Mouse (Mus musculus): Measurements from ENCODE around the gene Pacrg. TPM values are rescaled to one million over a fixed set of nuclear protein-coding genes. Genes with fewer than 3 reads are reported as not detected.

Gene Pacrg
- total and polyA plus RNA-seq, 3 experiments = 0.11 TPM; not detected in 2

GRCm38 (mm10) chr17:10383406-10383805 is 456.7 kb downstream of the Pacrg start:
- DNase-seq (ENCODE audit: low spot score) (no peak), ATAC-seq (ENCODE audit: extremely low read depth, insufficient number of reproducible peaks, low FRiP score, poor library complexity, severe bottlenecking) (no peak)
- Histone ChIP-seq H3K9me3 (replicated peaks) (no peaks in the 10 kb centered on the region), H3K36me3 (replicated peaks) (no peaks in the 10 kb centered on the region), H3K27me3 (ENCODE audit: insufficient read depth, low read length) (peaks cover 4% of the 10 kb centered on the region), H3K4me3 (ENCODE audit: low read depth, low read length) (no peak overlapping the region), H3K4me1 (ENCODE audit: insufficient read depth, low read depth, low read length) (no peaks in the 10 kb centered on the region)
- TF ChIP-seq CTCF (IDR thresholded peaks at IDR 0.05; ENCODE audit: low read depth, low read length) (no peak), GATA2 (IDR thresholded peaks at IDR 0.05; ENCODE audit: borderline replicate concordance, low read depth, low read length) (no peak), POLR2AphosphoS5 (IDR thresholded peaks at IDR 0.05; ENCODE audit: insufficient replicate concordance, low read depth, low read length) (no peak), GATA1 (IDR thresholded peaks at IDR 0.05; ENCODE audit: borderline replicate concordance, low read length) (no peak), TAL1 (conservative IDR thresholded peaks at IDR 0.05; ENCODE audit: low read depth, low read length) (no peak)

- no peak for DNase-seq (ENCODE audit: low spot score)
These were observed 461.5 kb downstream of the Pacrg start for GRCm38 (mm10) chr17:10378467-10379175.

DNA sequence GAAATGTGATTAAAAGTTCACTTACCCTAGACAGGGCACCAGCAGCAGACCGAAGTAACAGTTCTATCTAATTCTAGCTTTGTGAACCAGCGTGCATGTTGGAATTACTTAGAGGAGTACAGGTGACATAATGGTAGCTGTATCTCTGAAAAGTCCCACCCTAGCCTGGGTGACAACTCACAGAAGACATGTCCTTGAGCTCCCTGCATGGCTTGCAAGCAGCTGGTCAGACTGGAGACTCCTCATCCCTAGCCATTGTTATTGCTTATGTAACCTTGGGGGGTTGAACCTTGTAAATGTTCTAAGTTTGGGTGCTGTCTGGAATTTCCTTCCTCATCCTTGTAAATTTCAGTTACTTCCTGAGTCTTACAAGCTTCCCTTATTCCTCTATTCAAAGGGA is 462.5 kb downstream of the Pacrg start:
- Histone ChIP-seq H3K4me1 (ENCODE audit: insufficient read depth, low read depth, low read length) (no peaks in the 10 kb centered on the region), H3K36me3 (replicated peaks) (no peaks in the 10 kb centered on the region), H3K27me3 (ENCODE audit: insufficient read depth, low read length) (peaks cover 10% of the 10 kb centered on the region), H3K4me3 (ENCODE audit: low read depth, low read length) (no peak overlapping the region), H3K9me3 (replicated peaks) (no peaks in the 10 kb centered on the region)
- ATAC-seq (ENCODE audit: extremely low read depth, insufficient number of reproducible peaks, low FRiP score, poor library complexity, severe bottlenecking) (no peak), DNase-seq (ENCODE audit: low spot score) (no peak)
- TF ChIP-seq POLR2AphosphoS5 (IDR thresholded peaks at IDR 0.05; ENCODE audit: insufficient replicate concordance, low read depth, low read length) = no peak
- no peak for TF ChIP-seq GATA2 (IDR thresholded peaks at IDR 0.05; ENCODE audit: borderline replicate concordance, low read depth, low read length)
- TF ChIP-seq GATA1 (IDR thresholded peaks at IDR 0.05; ENCODE audit: borderline replicate concordance, low read length) = no peak
- TF ChIP-seq CTCF (IDR thresholded peaks at IDR 0.05; ENCODE audit: low read depth, low read length) = no peak
- TF ChIP-seq TAL1 (conservative IDR thresholded peaks at IDR 0.05; ENCODE audit: low read depth, low read length) = no peak

More at GRCm38 (mm10) chr17:10378467-10379175, 461.5 kb downstream of the Pacrg start:
- no peak for ATAC-seq (ENCODE audit: extremely low read depth, insufficient number of reproducible peaks, low FRiP score, poor library complexity, severe bottlenecking)
- Histone ChIP-seq H3K4me1 (ENCODE audit: insufficient read depth, low read depth, low read length) (no peaks in the 10 kb centered on the region), H3K36me3 (replicated peaks) (no peaks in the 10 kb centered on the region), H3K9me3 (replicated peaks) (no peaks in the 10 kb centered on the region), H3K4me3 (ENCODE audit: low read depth, low read length) (no peak overlapping the region), H3K27me3 (ENCODE audit: insufficient read depth, low read length) (peaks cover 10% of the 10 kb centered on the region)
- TF ChIP-seq POLR2AphosphoS5 (IDR thresholded peaks at IDR 0.05; ENCODE audit: insufficient replicate concordance, low read depth, low read length) (no peak), TAL1 (conservative IDR thresholded peaks at IDR 0.05; ENCODE audit: low read depth, low read length) (no peak), GATA2 (IDR thresholded peaks at IDR 0.05; ENCODE audit: borderline replicate concordance, low read depth, low read length) (no peak), GATA1 (IDR thresholded peaks at IDR 0.05; ENCODE audit: borderline replicate concordance, low read length) (no peak), CTCF (IDR thresholded peaks at IDR 0.05; ENCODE audit: low read depth, low read length) (no peak)

- no peak overlapping the region for H3K4me3 ChIP-seq (ENCODE audit: low read depth, low read length)
- H3K36me3 ChIP-seq (replicated peaks) = no peaks in the 10 kb centered on the region
- ATAC-seq (ENCODE audit: extremely low read depth, insufficient number of reproducible peaks, low FRiP score, poor library complexity, severe bottlenecking) = no peak
- no peak for TF ChIP-seq GATA2 (IDR thresholded peaks at IDR 0.05; ENCODE audit: borderline replicate concordance, low read depth, low read length)
- no peak for TF ChIP-seq POLR2AphosphoS5 (IDR thresholded peaks at IDR 0.05; ENCODE audit: insufficient replicate concordance, low read depth, low read length)
- no peak for TF ChIP-seq TAL1 (conservative IDR thresholded peaks at IDR 0.05; ENCODE audit: low read depth, low read length)
- no peak for TF ChIP-seq GATA1 (IDR thresholded peaks at IDR 0.05; ENCODE audit: borderline replicate concordance, low read length)
- no peak for TF ChIP-seq CTCF (IDR thresholded peaks at IDR 0.05; ENCODE audit: low read depth, low read length)
- no peaks in the 10 kb centered on the region for H3K9me3 ChIP-seq (replicated peaks)
- H3K4me1 ChIP-seq (ENCODE audit: insufficient read depth, low read depth, low read length) = no peaks in the 10 kb centered on the region
- peaks cover 9% of the 10 kb centered on the region for H3K27me3 ChIP-seq (ENCODE audit: insufficient read depth, low read length)
- DNase-seq (ENCODE audit: low spot score) = no peak
These were observed 465.8 kb downstream of the Pacrg start for GRCm38 (mm10) chr17:10374316-10374715.

DNA sequence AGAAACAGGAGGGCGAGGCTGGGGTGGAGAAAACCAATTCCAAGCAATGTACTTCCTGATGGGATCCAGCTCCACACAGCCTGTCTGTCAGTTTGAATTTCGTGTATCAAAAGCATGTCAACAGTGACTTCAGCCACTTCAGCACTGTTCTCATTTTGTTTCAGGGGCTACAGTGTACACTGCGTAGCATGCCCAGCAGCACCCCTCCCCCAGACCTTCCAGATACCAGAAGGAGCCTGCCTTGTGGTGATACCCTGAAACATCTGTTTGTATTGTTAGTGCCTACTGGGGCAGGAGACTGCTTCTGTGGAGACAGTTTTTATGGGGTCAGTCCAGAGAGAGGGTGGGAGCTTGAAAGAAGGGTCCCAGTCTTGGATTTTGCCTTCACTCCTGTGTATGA is 466.4 kb downstream of the Pacrg start:
- no peak for TF ChIP-seq POLR2AphosphoS5 (IDR thresholded peaks at IDR 0.05; ENCODE audit: insufficient replicate concordance, low read depth, low read length)
- Histone ChIP-seq H3K27me3 (ENCODE audit: insufficient read depth, low read length) (peaks cover 6% of the 10 kb centered on the region; the same call in 1 of the 2 replicates), H3K4me3 (ENCODE audit: low read depth, low read length) (no peak overlapping the region), H3K9me3 (replicated peaks) (no peaks in the 10 kb centered on the region), H3K36me3 (replicated peaks) (no peaks in the 10 kb centered on the region), H3K4me1 (ENCODE audit: insufficient read depth, low read depth, low read length) (no peaks in the 10 kb centered on the region)
- ATAC-seq (ENCODE audit: extremely low read depth, insufficient number of reproducible peaks, low FRiP score, poor library complexity, severe bottlenecking) (no peak), DNase-seq (ENCODE audit: low spot score) (no peak)

DNA sequence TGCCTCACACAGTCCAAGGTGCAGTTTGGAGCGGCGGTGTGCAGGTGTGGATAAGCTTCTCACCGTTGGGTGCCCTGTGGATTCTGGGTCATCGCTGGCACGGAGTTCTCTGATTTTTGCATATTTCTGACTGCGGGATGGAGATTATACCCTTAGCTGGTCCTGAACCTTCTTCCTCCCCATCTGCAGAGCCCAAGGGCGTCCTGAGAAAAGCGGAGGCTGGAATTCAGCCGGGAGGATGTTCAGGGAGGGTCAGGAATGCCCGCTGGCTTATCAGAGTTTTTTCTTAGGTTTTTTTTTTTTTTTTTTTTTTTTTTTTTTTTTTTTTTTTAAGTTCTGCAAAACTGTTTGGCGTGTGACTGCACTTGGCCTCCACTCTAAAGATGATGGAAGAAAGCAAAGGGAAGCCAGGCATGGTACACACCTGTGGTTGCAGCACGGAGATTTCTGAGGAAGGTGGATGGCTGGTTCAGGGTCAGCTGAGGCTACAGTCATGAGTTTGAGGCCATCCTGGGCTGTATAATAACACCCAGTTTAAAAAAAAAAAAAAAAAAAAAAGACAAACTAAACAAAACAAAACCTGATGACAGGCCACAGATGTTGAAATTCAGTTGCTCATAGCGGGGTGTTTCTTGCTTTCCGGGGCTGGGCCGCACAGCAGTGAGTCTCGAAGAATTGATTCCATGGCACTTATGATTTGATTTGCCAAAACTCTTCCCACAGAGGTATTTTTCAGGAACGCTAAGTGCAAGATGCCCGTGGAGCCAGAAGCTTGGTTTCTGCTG is 467.9 kb downstream of the Pacrg start:
- TF ChIP-seq CTCF (IDR thresholded peaks at IDR 0.05; ENCODE audit: low read depth, low read length) (no peak), TAL1 (conservative IDR thresholded peaks at IDR 0.05; ENCODE audit: low read depth, low read length) (no peak), GATA1 (IDR thresholded peaks at IDR 0.05; ENCODE audit: borderline replicate concordance, low read length) (no peak), POLR2AphosphoS5 (IDR thresholded peaks at IDR 0.05; ENCODE audit: insufficient replicate concordance, low read depth, low read length) (no peak), GATA2 (IDR thresholded peaks at IDR 0.05; ENCODE audit: borderline replicate concordance, low read depth, low read length) (no peak)
- H3K36me3 ChIP-seq (replicated peaks) = no peaks in the 10 kb centered on the region
- H3K9me3 ChIP-seq (replicated peaks) = no peaks in the 10 kb centered on the region
- H3K4me1 ChIP-seq (ENCODE audit: insufficient read depth, low read depth, low read length) = no peaks in the 10 kb centered on the region
- no peak overlapping the region for H3K4me3 ChIP-seq (ENCODE audit: low read depth, low read length)
- ATAC-seq (ENCODE audit: extremely low read depth, insufficient number of reproducible peaks, low FRiP score, poor library complexity, severe bottlenecking) = no peak
- DNase-seq (ENCODE audit: low spot score) = no peak
- H3K27me3 ChIP-seq (ENCODE audit: insufficient read depth, low read length) = peaks cover 3% of the 10 kb centered on the region; the same call in 1 of the 2 replicates

Data from G1E (cell line).